Mouse (Mus musculus): ENCODE measurements around the gene Bin2.

DNA sequence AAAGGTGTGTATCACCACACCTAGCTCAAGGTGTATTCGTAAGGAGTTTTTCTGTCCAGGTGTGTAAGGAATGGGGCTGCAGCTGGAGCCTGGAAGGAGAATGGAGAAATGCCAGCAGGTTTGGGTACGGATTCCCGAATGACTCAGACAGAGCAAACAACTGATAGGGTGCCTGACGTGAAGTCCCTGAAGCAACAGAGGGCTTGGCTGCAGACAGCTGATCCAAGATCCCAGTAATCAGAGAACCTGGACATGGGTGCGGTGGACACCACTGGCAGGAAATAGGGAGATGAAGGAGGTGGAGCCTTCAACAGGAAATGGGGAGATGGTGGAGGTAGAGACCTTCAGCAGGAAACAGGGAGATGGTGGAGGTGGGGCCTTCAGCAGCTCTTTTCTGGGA lies 37.0 kb downstream of the Bin2 start:
- TF ChIP-seq CTCF (IDR thresholded peaks at IDR 0.05; ENCODE audit: borderline replicate concordance, extremely low read depth, insufficient read depth, insufficient read length) = no peak
- no peak for TF ChIP-seq POLR2A (IDR thresholded peaks at IDR 0.05; ENCODE audit: borderline replicate concordance, extremely low read depth, insufficient read depth, insufficient read length, poor library complexity, severe bottlenecking)

Data from brain, embryonic 14.5 days (tissue).